Mouse (Mus musculus) testis, postnatal 10 days (tissue): Measurements from ENCODE around the gene Fanca.
"Not testable (repeated sequence)": the region's sequence is repeated elsewhere in the genome, so short reads cannot be mapped to it uniquely, and the experiment has no call there.

Source experiments
- DNase-seq: peaks from one replicate; pipeline ENCODE4 v3.0.0; 2021; ENCODE audit warnings: low spot score

The Fanca gene

DNA sequence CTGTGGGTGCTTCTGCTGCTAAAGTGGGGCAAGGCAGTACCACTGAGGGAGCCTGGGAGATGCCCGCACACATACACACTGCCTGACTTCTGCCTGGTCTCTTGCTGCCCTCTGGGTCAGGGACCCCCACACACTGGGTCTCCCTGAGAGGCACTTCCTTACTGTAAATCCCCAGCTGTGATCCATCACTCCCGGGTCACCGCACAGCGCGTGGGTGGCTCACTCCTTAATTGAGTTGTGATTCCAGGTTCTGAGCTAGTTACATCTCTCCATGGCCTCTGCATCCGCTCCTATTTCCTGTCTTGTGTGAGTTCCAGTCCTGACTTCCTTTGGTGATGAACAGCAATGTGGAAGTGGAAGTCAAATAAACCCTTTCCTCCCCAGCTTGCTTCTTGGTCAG, 12.3 kb upstream of the Fanca start:
- no peak for DNase-seq

DNA sequence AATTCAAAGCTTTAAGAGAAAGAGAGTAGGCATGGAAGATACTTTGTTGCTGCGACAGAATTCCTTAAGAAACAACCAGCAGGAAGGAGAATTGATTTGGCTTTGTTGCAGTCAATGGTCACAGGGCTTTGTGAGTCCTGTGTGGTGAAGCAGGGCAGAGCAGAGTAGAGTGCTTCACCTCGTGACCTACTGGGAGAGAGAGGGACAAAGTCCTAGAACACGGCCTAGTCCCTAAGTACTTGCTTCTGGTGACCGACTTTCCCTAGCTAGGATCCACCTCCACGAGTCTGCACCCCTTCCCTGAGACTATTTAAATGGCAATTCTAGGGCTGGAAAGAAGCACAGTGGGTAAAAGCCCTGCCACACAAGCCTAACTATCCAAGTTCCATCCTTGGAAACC, 11.6 kb upstream of the Fanca start:
- no peak for DNase-seq

DNA sequence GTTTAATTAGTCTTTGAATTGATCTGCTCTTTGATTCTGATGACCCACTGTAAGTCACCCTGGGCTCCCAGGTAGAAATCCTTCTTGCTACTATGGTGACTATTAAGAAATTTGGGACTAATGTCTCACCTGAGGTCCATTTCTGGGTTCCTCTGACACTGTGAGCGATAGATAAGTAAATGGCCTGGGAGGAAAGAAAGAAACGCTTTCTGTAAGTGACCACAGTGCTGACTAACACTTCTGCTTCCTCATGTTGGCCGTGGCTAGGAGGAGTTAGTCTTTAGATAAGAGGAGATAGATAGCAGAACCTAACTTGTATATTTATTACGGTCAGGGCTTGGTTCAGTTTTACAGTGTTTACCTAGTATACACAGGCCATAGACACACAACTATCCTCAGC, 11.0 kb upstream of the Fanca start:
- no peak for DNase-seq

DNA sequence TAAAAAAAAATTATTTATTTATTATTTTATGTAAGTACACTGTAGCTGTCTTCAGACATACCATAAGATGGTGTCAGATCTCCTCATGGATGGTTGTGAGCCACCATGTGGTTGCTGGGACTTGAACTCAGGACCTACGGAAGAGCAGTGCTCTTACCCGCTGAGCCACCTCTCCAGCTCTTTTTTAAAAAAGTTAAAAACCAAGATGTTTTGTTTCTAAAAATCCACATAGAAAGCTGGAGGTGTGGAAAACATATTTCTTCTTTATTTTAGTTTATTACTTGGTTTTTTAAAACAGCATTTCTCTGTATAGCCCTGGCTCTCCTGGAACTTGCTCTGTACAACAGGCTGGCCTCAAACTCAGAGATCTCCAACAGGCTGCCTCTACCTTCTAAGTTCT, 10.2 kb upstream of the Fanca start:
- no peak for DNase-seq

DNA sequence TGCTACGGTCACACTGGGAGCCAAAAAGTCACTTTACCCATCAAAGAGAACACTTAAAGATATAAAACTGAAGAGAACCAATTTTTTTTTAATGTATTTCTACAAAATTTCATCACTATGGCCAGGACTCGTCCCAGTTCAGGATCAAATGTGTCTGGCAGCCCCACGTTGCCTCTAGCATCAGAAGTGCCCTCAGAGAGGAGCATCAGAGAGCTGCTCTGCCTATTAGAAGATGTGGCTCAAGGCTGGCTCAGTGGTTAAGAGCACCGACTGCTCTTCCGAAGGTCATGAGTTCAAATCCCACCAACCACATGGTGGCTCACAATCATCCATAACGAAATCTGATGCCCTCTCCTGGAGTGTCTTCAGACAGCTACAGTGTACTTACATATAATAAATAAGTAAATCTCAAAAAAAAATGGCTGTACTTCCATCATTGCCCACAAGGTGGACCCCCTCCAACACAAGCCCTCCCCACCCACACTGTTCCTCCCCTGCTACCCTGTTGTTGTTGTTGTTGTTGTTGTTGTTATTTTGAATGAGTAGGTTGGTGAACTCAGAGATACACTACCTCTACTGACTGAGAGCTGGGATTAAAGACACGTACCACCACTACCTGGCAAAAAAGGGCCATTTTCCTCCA, 1.3 kb upstream of the Fanca start:
- no peak for DNase-seq

DNA sequence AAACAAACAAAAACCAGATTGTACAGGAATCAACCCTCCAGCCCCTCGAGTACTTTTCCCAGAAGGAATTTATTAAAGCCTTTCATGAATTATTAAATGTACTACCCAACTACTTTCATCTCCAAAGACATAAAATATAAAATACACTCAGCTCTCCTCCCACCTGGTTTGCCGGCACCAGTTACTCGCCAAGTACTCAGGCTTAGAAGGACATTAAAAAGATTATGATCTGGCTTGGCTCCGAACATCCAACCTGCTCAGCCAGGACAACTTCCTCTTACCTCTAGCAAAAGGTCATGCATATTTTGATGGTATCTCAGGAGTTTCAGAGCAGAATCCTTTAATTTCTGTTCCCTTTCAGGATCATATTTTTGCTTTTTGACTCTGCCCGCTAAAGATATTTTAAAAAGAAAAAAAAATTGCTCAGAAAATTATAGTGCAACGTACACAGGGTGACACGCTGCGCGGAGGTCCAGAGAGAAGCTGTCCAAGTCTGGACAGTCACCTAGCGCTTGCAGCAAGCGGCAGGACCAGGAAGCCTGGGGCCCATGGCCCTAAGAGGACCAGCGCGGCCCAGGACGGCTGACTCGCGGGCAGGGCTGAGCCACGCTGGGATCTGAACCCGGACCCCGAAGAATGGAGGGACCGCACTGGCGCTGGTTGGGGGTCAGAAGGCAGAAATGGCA, 452 bp downstream of the Fanca start:
- DNase-seq, result no peak

DNA sequence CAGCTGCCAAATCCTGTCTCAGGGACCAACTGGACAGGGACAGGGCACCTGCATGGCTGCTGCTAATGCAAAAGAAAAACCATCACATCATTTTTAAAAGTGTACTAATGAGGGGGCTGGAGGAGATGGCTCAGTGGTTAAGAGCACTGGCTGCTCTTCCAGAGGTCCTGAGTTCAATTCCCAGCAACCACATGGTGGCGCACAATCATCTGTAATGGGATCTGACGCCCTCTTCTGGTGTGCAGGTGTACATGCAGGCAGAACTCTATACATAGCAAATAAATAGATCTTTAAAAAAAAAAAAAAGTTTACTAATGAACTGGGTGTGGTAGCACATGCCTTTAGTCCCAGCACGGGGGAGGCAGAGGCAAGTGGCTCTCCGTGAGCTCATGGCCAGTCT, 9.6 kb downstream of the Fanca start:
- no peak for DNase-seq

DNA sequence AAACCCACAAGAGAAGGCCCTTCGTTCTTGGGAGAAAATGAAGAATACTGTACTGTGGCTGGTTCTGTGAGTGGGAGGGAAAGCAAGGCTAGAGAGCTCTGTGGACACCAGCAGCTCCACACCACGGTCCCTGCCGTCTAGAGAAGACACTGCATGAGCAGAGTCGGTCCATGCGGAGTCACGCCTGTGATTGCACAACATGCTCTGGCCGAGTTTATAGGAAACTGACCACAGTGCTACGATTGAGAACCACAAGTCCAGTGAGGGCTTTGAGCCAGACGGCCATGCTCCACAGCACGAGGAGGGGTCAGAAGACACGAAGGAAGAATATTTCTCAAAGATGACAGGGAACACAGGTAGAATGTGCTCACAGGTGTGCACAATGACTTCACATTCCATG, 20.1 kb downstream of the Fanca start:
- no peak for DNase-seq

DNA sequence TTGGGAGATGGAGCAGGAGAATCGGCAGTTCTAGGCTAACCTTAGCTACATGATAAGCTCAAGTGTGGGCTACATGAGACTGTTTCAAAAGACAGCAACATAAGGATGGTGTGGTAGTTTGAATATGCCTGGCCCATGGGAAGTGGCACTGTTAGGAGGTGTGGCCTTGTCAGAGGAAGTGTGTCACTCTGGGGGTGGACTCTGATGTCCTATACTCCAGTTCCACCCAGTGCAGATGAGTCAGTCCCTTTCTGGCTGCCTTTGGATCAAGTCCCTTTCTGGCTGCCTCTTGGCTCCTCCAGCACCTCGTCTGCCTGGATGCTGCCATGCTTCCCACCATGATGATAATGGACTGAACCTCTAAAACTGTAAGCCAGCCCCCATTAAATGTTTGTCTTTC, 25.6 kb downstream of the Fanca start:
- no peak for DNase-seq

DNA sequence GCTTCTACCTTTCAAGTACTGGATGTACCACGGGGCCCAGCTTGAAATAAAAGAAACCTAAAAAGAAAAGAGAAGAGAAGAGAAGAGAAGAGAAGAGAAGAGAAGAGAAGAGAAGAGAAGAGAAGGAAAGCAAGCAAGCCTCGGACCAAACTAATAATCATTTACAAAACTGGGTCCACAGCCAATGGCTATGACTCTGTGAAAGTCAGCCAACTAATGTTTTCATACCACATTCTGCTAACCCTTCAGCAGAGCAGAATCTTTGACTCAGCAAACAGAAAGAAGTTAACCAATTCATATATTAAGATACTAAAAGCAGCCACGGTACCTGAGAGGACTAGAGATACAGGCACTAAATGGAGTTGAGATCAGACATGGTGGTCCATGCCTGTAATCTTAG, 26.1 kb downstream of the Fanca start:
- no peak for DNase-seq

DNA sequence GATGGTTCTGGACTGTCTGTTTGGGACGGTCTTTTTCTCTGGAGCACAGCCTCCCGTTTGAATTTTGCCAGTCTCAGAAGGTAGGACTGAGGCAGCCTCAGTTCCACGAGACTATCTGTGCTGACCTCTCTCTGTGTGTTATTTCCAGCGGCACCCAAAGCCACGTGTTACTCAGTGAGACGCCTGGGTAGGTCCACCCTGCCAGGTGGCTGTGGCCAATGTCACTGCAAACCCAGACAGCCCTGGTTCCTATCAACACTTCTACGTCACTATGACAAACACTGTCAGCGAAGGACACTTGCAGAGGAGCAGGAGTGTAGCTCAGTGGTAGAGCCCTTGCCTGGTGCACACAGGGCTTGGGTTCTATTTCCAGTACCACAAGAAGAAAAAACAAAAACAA, 26.7 kb downstream of the Fanca start:
- no peak for DNase-seq

DNA sequence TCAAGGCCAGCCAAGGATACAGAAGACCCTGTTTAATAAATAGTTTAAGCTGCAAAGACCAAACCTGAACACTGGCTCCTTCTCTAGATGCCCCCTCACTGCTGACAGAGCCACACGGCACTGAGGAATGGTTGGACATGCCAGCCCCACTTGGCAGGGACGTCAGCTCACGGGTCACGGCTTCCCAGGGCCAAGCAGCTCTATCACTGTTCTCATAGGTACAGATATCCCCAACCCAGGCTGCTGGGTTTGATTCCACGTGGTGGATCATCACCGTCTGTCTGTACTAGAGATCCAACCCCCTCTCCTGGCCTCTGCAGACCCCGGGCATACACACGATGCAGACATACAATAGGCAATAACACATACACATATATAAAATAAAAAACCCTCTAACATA, 27.7 kb downstream of the Fanca start:
- no peak for DNase-seq

DNA sequence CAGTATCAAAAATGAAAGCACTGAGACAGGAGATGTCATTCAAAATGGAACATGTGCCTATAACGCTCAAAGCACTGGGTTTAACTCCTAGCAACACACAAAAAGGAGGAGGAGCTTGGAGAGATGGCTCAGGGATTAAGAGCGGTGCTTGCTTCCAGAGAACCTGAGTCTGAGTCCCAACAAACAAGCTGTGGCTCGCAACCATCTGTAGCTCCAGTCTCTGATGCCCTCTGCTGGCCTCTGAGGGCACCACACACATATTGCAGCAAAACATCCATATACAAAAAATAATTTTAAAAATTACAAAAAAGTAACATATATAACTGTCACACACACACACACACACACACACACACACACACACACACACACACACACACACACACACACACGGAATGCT, 28.2 kb downstream of the Fanca start:
- peak; percentile 70 for DNase-seq

DNA sequence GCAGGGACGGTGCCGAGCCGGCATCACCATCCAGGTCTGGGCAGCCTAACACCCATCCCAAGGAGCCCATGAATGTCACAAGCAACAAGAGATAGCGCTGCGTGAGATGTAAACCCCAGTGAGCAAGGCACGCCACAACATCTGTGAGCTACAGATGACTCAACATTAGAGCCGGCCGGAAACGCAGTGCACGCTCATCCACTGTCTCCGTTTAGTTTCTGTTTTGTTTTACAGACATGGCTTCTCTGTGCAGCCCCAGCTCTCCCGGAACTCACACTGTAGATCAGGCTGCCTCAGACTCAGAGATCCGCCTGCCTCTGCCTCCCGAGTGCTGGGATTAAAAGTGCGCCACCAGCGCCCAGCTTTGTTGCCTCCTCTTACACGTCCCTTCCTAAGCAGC, 31.0 kb downstream of the Fanca start:
- DNase-seq, result no peak

DNA sequence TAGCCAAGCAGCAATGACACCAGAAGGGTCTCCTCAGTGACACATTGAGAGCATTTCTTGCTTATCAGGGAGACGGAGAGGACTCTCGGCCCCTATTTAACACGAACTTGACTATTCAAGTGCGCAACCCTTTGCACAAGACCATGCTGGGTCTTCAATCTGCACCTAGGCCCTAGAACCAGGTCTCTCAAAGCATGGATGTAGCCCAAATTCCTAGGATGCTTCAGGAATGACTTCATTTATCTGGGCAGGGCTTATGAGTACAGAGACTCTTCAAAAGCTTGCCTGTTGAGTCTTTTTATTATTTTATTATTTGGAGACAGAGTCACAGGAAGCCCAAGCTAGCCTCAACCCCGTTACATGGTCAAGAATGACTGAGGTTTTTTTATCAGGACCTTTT, 33.9 kb downstream of the Fanca start:
- DNase-seq, result no peak

DNA sequence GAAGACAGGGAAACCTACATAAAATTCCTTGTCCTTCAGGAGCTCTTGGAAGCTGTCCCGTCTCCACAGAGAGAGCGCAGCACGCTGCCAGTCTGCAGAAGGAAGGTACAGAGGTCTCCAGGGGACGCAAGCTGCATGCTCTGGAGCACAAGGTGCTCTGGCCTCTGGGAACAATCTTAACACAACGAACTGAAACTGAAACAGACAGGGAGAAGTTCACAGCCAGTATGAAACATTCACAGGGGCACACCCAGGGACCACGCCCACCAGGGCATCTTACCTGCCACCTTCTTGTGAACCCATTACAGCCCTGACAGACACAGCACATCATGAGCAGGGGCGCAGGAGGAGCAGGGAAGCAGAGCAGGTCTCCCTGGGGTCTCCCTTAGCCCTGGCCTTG, 34.4 kb downstream of the Fanca start:
- no peak for DNase-seq

DNA sequence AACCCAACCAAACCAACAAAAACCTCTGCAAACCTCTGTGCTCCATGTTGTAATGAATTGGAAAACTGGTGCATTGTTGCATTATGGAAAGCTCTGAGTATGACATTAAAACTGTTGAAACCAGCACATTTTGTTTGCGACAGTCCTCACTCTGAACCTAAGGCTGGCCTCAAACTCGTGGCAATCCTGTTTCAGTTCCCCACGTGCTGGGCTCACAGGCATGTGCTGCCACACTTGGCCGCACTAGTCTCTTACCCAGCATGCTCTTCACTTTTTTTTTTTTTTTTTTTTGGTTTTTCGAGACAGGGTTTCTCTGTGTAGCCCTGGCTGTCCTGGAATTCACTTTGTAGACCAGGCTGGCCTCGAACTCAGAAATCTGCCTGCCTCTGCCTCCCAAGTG, 35.4 kb downstream of the Fanca start:
- DNase-seq, result not testable (repeated sequence)

DNA sequence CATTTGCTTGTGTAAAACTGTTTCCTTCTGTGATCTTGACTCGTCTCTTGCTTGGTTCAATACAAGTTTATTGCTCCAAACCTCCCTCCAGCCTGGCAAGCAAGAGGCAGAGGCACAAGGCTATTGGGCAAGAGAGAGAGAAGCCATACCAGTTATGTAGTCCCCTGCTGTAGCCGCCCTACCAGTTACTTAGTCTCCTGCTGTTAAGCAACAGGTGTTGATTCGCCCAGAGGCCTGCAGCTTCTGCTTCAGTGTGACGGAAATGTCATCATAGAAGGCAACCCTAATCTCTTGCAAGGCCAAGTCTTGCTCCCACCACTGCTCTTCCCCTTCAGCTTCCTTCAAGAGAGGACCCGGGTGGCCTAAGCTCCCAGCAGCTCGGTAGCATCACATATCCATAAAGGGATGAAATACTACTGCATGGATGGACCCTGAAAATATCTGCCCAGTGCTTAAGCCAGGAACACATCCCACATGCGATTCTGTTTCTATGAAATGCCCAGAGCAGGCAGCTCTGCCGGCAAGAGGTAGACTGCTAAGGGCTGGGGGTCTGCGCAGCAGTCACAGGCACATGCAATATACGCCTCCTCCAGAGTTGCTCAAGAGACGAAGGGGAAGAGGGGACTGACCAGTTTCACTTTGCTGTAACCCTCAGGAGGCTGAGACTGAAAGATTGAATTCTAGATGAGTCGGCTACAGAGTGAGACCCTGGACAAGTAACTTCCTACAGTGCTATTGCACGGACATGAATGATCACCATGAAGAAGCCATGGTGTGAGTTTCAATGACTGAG, 37.9 kb downstream of the Fanca start:
- no peak for DNase-seq

DNA sequence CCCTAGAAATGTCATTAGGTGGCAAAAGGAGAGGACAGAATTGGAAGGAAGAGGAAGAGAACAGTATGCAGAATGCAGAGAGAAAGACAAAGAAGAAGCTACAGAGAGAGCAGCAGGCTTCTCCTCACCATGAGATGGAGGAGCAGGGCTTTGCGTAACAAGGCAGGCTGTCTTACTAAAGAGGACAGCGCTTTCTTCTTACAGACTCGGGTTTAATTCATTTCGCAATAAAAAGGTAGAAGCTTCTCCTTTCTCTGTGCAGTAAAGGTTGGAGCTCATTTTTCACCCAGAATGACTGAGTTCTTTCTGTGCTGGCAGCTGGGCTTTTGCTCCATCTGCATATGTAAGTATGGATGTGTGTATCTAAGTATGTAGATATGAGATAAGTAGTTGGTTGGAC, 38.5 kb downstream of the Fanca start:
- no peak for DNase-seq

DNA sequence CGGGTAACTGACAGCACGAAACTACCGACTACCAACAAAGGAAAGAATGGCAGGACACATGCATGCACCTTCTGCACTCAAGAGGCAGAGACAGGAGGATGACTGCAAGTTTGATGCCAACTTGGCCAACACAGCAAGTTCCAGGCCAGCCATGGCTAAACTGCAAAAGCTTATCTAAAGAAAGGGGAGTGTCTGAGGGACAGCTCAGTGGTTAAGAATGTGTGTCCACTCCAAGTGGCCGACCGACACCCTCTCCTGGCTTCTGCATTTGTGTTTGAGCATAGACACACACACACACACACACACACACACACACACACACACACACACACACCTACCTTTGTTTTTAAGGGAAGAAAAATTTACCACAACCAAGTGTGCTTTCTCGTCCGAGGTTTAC, 39.9 kb downstream of the Fanca start:
- DNase-seq, result no peak

DNA sequence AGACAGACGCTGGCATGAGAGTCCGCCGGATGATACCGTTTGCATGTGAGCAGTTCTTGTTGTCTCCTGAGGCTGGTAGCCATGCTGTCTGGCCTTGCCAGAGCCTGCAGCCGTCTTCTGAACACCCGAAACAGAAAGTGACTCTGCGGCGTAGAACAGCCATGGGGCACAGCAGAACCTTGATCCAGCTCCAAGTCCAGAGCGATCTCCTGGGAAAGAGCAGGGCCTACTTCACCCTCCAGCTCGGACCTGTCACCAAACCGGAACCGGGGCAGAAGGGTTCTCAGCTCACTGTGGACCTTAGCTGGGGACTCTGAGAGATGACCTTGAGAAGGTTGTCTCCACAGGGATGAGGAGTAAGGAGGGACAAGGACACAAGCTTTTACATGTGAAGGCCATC, 43.3 kb downstream of the Fanca start:
- DNase-seq, result no peak

DNA sequence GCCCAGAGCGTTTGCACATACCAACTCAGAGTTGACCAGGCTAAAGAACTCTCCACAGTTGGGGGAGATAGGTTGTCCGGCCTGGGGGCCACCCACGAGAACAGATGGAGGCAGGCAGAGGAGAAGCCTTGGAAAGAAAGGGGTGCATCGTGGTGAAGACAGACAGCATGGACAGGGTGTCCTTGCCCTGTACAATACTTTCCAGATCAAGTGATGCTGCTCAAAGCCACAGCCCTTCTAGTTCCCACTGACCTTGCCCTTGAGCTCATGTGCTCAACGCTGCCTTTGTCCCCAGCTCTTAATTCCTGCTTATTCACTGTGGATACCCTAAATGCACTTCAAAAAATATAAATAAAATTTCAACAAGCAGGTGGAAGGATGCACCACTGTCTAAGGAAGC, 43.9 kb downstream of the Fanca start:
- no peak for DNase-seq

DNA sequence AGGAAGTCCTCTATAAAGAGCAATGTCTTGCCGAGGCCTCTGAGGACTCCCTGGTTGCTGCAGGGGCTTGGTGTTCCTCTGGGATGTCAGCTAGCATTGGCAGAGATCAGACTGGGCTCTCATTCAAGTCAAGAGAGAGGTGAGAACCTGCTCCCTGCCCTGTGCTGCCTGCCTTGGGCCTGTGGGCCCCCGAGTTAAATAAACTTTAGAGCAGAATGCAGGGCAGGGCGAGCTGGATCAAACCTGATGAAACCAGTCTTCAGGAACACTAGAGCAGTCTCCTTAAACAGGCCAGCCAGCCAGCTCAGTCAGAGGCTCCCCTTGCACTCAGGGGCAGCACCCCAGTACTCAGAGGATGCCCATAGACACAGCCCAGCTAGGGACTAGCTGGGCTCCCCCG, 46.5 kb downstream of the Fanca start:
- DNase-seq, result no peak

DNA sequence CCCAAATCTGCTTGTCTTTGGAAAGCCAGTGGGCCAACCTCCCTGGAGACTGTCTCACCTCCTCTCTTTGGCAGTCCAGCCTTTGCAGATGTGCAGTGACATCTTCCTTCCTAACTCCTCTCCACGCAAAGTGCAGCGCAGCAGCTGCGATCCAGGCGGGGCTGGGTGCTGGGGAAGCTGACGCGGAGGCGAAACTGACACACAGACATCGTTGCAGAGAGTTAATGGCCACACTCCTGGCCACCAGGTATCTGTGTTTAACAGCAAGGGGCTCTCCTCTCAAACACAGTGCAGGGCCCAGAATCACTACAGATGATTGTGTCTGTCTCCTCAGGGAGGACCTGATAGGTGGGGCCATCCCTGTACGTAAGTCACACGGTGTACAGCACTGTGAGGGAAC, 47.2 kb downstream of the Fanca start:
- no peak for DNase-seq
